Mouse (Mus musculus): Measurements from ENCODE around the gene Hsf2bp.

The Hsf2bp gene

DNA sequence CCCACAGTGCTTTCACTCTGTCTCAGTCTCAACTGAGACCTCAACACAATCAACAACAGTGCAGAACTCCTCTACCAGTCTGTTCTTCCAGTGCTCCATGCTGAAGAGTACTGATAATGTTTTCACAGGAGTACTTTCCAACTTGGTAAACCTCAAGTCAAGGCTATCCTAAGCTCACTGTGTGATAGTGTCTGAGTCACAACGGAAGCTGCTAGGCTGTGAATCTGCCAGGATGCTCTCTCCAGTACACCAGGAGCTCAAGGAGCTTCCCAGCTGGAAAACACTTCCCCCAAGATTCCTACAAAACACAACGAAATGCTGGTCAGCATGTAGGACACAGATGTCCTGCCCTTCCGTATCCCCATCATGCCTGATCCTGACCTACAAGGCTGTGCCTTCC lies 7.8 kb downstream of the Hsf2bp start:
- no peak for DNase-seq

GRCm38 (mm10) chr17:32027666-32028065 lies 8.5 kb downstream of the Hsf2bp start:
- DNase-seq: no peak

- DNase-seq: peak; percentile 47
Measured at GRCm38 (mm10) chr17:32025386-32025785, 10.8 kb downstream of the Hsf2bp start.

DNA sequence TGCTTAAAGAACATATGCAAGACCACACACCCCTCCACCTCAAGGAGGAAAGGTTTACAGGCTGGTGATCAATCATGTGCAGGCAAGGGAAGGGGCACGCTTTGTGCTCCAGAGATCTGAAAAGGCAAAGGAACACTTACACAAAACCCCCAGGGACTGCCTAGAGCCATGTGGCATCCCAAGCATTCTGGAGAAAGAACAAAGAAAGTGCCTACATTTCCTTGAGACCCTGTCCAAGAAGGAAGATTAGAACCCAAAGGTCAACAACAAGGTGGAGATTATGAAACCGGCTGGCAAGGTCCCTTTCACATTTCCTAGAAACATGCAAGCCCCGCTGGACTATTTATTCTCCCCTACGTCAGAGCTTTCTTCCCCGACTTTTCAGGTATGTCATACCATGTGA lies 11.5 kb downstream of the Hsf2bp start:
- DNase-seq: no peak

DNA sequence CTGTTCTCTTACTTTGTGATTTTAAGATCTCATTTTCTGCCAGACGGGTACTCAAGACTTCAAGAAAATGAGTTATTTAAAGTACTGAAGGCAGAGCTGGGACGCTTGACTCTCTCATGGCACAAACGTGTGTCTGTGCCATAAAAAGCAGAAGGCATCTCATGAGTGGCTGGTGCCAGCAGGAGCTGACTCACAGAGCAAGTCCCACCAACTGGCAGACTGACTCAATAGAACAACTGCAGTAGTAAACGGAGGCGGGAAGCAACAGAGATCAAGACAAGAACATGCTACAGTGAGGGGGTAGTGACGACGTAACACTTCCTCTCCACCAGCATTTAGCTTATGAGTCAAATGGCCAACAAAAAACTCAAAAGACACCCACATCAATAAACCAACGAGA lies 13.1 kb downstream of the Hsf2bp start:
- peak; percentile 93 for DNase-seq

DNA sequence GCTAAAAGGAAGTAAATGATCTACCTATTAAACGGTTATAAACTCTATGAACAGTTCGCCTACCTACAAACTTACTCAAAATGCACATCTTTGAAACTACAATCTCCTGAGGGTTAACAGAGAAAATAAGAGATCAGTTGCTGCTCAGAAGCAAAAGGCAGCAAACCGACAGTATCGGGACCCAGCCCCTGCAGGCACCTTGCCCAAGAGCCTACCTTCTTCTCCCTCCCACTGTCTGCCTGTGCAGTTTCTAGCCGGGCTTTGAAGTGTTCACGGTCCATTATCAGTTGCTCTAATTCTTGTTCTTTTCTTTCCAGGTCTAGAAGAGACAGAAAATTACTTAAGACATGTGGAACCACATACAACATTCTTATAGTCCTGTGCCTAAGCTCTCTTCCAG lies 13.6 kb downstream of the Hsf2bp start:
- DNase-seq: no peak

DNA sequence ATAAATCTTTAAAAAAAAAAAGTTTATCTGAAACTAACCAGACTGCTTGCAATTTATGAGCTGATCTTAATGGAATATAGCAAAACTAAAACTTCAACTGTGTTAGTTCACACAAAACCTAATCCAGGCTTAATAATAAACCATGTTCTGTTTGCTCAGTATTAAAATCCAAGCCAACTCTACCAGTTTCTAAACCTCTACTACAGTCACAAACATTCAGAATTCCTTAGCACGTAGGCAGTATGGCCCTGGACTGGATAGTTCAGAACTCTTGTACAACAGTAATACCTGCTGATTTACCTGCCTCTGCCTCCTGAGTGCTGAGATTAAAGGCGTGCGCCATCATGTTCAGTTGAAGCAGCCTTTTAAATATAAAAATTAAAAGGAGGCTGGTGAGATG lies 14.2 kb downstream of the Hsf2bp start:
- no peak for DNase-seq

GRCm38 (mm10) chr17:32018127-32018894 lies 17.8 kb downstream of the Hsf2bp start:
- no peak for DNase-seq

- DNase-seq: no peak
Measured at GRCm38 (mm10) chr17:32016481-32016880, 19.7 kb downstream of the Hsf2bp start.

GRCm38 (mm10) chr17:32013659-32014058 lies 22.5 kb downstream of the Hsf2bp start:
- DNase-seq: no peak

GRCm38 (mm10) chr17:32012254-32012653 lies 23.9 kb downstream of the Hsf2bp start:
- no peak for DNase-seq

GRCm38 (mm10) chr17:32011694-32012093 lies 24.5 kb downstream of the Hsf2bp start:
- no peak for DNase-seq

DNA sequence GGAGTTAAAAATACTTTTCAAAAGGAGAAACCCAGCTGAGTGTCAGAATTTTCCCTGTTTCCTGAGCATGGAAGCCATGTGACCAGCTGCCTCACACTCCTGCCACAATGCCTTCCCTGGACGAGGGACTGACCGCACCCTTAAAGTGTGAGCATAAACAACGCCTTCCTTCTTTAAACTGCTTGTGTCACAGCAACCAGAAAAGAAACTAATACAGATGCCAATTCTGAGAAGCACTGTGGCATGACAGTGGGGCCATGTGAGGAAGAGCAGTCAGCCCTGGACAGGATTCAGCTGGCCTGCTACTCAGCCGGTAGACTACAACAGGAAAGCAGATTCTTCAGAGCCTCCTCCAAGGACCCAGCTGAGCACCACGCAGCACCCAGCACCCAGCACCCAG lies 29.3 kb downstream of the Hsf2bp start:
- DNase-seq: no peak

DNA sequence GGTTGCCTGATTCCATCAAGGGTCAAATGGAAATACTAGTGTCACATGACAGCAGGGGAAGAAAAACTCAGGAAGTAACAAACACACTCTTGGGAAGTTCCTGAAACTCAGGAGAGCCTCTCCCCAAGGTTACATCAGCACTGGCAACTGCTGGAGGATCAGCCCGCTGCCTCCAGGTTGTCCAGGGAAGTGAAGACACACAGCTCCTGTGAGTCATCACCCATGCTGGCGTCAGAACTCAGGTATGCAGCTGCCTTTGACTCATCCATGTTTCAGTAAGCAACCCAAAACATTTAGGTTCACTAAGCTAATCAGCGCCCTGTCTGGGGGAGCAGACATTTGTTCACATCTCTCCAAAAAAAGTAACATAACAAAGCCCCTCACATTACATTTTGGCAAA lies 32.9 kb downstream of the Hsf2bp start:
- no peak for DNase-seq

DNA sequence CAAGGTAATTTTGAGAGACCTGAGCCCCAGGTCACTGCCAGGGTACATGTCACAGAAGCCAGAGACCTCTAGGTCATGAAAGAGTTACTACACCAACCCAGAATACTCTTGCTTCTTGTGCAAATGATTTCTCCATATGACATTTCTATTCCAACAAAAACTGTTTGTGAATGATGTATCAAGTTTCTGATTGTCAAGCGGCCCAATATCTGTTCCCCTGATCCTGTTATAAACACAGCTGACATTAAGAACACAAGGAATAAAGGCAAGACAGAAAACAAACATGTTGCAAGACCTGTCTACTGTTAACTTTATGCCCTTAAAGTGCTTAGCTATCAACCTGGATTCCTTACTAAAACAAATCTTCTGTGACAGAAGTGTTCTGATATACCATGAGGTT lies 37.8 kb downstream of the Hsf2bp start:
- DNase-seq: no peak

GRCm38 (mm10) chr17:31996331-31996730 lies 39.8 kb downstream of the Hsf2bp start:
- no peak for DNase-seq

- no peak for DNase-seq
Measured at GRCm38 (mm10) chr17:31995784-31996183, 40.4 kb downstream of the Hsf2bp start.

- DNase-seq: no peak
Measured at GRCm38 (mm10) chr17:31994132-31994531, 42.0 kb downstream of the Hsf2bp start.

DNA sequence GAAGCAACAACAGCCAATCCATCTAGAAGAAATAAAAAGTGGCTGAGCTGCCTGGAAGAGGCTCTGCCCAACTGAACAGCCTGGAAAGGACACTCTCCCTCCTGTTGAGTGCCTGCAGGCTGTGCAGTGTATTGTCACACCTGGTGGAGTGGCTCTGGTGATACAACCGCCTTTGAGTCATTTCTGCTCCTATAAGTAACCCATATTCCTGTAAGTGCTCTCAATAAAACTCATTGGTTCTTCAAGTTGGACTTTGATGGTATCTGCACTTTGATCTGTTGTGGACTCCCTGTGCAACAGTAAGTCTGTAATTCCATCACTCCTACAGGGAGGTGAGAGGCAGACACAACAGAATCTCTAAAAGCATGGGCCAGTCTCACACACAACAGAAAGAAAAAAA lies 42.8 kb downstream of the Hsf2bp start:
- DNase-seq: no peak

DNA sequence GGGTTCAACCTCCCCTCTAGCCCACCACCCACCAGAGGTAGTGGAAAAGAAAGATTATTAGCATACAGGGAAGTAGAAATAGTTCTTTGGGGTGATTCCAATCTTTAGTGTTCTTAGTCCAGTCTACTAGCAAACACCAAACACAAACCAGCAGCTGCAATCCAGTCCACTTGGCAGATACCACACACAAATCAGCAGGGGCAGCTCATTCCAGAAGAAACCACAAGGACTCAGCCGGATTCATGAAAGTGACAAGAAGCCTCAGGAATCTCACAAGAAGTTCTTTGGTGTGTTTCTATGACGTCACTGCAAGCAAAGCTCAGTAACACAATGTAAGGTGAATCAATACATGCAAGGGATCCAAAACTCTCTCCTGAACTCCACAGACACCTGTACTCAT lies 44.1 kb downstream of the Hsf2bp start:
- DNase-seq: no peak

DNA sequence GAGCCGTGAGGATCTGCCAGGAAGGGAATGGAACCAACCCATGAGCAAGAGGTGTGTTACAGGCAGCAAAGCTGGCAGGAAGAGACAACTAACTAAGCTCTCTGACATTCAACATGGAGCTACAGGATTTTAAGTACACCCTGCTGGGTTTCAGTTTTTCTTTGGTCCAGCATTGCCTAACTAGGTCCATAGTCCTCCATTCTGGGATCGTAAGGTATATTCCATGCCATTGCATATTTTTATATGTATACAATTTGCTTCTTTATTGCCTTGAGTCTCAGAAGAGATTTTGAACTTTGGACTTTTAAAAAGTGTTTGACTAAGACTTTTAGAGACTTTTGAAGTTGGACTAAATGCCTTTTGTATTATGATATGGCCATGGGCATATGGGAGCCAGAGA lies 47.1 kb downstream of the Hsf2bp start:
- no peak for DNase-seq

DNA sequence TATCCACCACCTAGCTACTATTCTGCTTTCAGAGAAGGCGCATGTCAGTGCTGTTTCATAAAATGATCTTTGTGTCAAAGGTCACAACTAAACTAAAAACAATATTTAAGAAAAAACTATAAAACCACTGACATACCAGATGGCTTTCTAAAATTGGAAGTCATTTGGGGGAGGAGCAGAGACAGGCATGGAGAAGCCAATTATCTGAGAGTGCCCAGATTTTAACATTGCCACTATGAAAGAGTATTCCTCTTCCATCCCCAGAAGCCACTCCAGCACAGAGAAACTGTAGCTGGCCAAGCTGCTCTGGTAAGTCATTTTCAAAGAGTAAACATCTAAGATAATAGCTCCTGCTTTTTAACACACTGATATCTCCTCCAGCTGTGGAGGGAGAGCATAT lies 49.2 kb downstream of the Hsf2bp start:
- DNase-seq: no peak

GRCm38 (mm10) chr17:31983491-31983890 lies 52.7 kb downstream of the Hsf2bp start:
- no peak for DNase-seq

GRCm38 (mm10) chr17:31982326-31983190 lies 53.6 kb downstream of the Hsf2bp start:
- no peak for DNase-seq
